Mouse (Mus musculus) lung, embryonic 16.5 days (tissue): ENCODE data around the gene Zfp711. TPM values are rescaled to one million over a fixed set of nuclear protein-coding genes. Genes with fewer than 3 reads are reported as not detected.

Experiments used
- ATAC-seq: fragments of 200-750 bp; cut with Nextera tagmentation; 2 replicates; pipeline ENCODE4 v1.8.0; 2017; ENCODE audit warnings: low read depth, mild to moderate bottlenecking, moderate library complexity
- H3K27ac ChIP-seq: fragments of 300-500 bp; sonication (generic); 2 replicates; pipeline ENCODE4 v1.5.1; 2014; ENCODE audit warnings: mild to moderate bottlenecking, control low read depth, low read length
- H3K27me3 ChIP-seq: fragments of 300-500 bp; sonication (generic); 2 replicates; pipeline ENCODE4 v1.6.1; 2014; ENCODE audit warnings: low read depth, low read length, mixed read lengths; ENCODE audit not compliant: control insufficient read depth, insufficient read depth
- H3K36me3 ChIP-seq: fragments of 300-500 bp; sonication (generic); 2 replicates; pipeline ENCODE4 v1.6.1; 2014; ENCODE audit warnings: low read length; ENCODE audit not compliant: control insufficient read depth, insufficient read depth
- H3K4me1 ChIP-seq: fragments of 300-500 bp; sonication (generic); replicated peaks from 2 replicates; pipeline ENCODE4 v1.6.1; 2014; ENCODE audit warnings: low read length, mixed read lengths; ENCODE audit not compliant: control insufficient read depth, insufficient read depth
- H3K4me2 ChIP-seq: fragments of 300-500 bp; sonication (generic); 2 replicates; pipeline ENCODE4 v1.6.1; 2014; ENCODE audit warnings: low read depth, low read length, control low read depth
- H3K4me3 ChIP-seq: fragments of 300-500 bp; sonication (generic); 2 replicates; pipeline ENCODE4 v1.5.1; 2014; ENCODE audit warnings: mild to moderate bottlenecking, low read length, control low read depth
- H3K9ac ChIP-seq: fragments of 300-500 bp; sonication (generic); 2 replicates; pipeline ENCODE4 v1.6.1; 2014; ENCODE audit warnings: low read length, control low read depth
- H3K9me3 ChIP-seq: fragments of 300-500 bp; sonication (generic); 2 replicates; pipeline ENCODE4 v1.6.1; 2016; ENCODE audit warnings: low read length; ENCODE audit not compliant: control insufficient read depth
- WGBS: fragments of 180-500 bp; shearing (Covaris S2); extraction: QIAGEN DNeasy Blood & Tissue Kit; methylation state at CpG from one replicate; pipeline ENCODE4 v1.1.7; 2014; 5-methylcytosine and 5-hydroxymethylcytosine counted together
- polyA plus RNA-seq: library from polyadenylated mRNA; unstranded; fragments of >200 nt; fragmentation: Nextera tagmentation; extraction: Ambion mirVana; gene quantifications from 2 replicates; pipeline ENCODE4 v1.2.1, GENCODE M21; 2015

The Zfp711 gene
- 12.4 and 12.6 TPM in 2 replicates for polyA plus RNA-seq

GRCm38 (mm10) chrX:112600511-112601305 lies at the start of gene Zfp711:
Zfp711 (plus strand) TSS chrX:112600526.
- Histone ChIP-seq H3K36me3 (no peaks in the 10 kb centered on the region), H3K4me3 (peak within 1 kb of the TSS; percentile 65), H3K27ac (peak within 1 kb of the TSS; percentile 73), H3K27me3 (no peaks in the 10 kb centered on the region), H3K9ac (peak within 1 kb of the TSS; percentile 75), H3K4me1 (no peaks in the 10 kb centered on the region), H3K4me2 (peak within 1 kb of the TSS; percentile 62), H3K9me3 (no peaks in the 10 kb centered on the region)
- 17% methylated on average over 67 of the region's 79 CpGs for WGBS
- peak; percentile 97 for ATAC-seq

GRCm38 (mm10) chrX:112567716-112568115 lies 32.6 kb upstream of the Zfp711 start:
- no peaks in the 10 kb centered on the region for H3K9me3 ChIP-seq
- no peaks in the 10 kb centered on the region for H3K4me1 ChIP-seq
- no peak for ATAC-seq
- no peak overlapping the region for H3K4me3 ChIP-seq
- no peaks in the 10 kb centered on the region for H3K36me3 ChIP-seq
- H3K4me2 ChIP-seq: no peak overlapping the region
- H3K27me3 ChIP-seq: no peaks in the 10 kb centered on the region
- no peak overlapping the region for H3K9ac ChIP-seq
- WGBS: 63% methylated on average over 2 of the region's 2 CpGs
- no peak overlapping the region for H3K27ac ChIP-seq

- Histone ChIP-seq H3K9me3 (no peaks in the 10 kb centered on the region), H3K36me3 (no peaks in the 10 kb centered on the region), H3K4me1 (no peaks in the 10 kb centered on the region), H3K4me3 (peak overlapping the region; percentile 65), H3K27ac (peak overlapping the region; percentile 73), H3K4me2 (peak overlapping the region; percentile 62), H3K9ac (peak overlapping the region; percentile 75), H3K27me3 (no peaks in the 10 kb centered on the region)
- 22% methylated on average over 57 of the region's 81 CpGs for WGBS
- ATAC-seq: peak; percentile 64
Measured at GRCm38 (mm10) chrX:112601306-112602120, 1.2 kb downstream of the Zfp711 start.

- Histone ChIP-seq H3K4me2 (no peak overlapping the region), H3K4me1 (no peaks in the 10 kb centered on the region), H3K9ac (no peak overlapping the region), H3K4me3 (no peak overlapping the region), H3K36me3 (no peaks in the 10 kb centered on the region), H3K9me3 (no peaks in the 10 kb centered on the region), H3K27me3 (no peaks in the 10 kb centered on the region), H3K27ac (no peak overlapping the region)
- ATAC-seq: no peak
- 23% methylated on average over 1 of the region's 1 CpGs for WGBS
Measured at GRCm38 (mm10) chrX:112675525-112675924, 75.2 kb downstream of the Zfp711 start.

- no peak overlapping the region for H3K27ac ChIP-seq
- H3K4me3 ChIP-seq: no peak overlapping the region
- no peaks in the 10 kb centered on the region for H3K9me3 ChIP-seq
- H3K36me3 ChIP-seq: no peaks in the 10 kb centered on the region
- ATAC-seq: 0 out of 2 replicates have a peak, but pooled peaks have one; percentile 34
- H3K4me2 ChIP-seq: no peak overlapping the region
- WGBS: 21% methylated on average over 5 of the region's 5 CpGs
- H3K9ac ChIP-seq: no peak overlapping the region
- no peaks in the 10 kb centered on the region for H3K4me1 ChIP-seq
- no peaks in the 10 kb centered on the region for H3K27me3 ChIP-seq
Measured at GRCm38 (mm10) chrX:112680605-112681004, 80.3 kb downstream of the Zfp711 start.

Other genes starting within 250 kb of the Zfp711 start
- not detected in 2 replicates for gene Satl1, start 193.7 kb upstream of the Zfp711 start, polyA plus RNA-seq
- gene 2010106E10Rik, start 105.3 kb upstream of the Zfp711 start, polyA plus RNA-seq: 0.16 TPM in 1 of 2 replicates, not detected in the other
- gene Pof1b, start 98.1 kb downstream of the Zfp711 start, polyA plus RNA-seq: 1.8 and 1.9 TPM in 2 replicates